Mouse (Mus musculus): ENCODE measurements around the gene Mrgprg. TPM values are rescaled to one million over a fixed set of nuclear protein-coding genes. Genes with fewer than 3 reads are reported as not detected.
A peak's percentile ranks its signal among the peaks of the same experiment; 100 is the strongest.

The Mrgprg gene
- polyA plus RNA-seq (2016; fragmentation: Nextera tagmentation; extraction: Ambion mirVana) = not detected in 2 replicates

- peaks cover 36% of the 10 kb centered on the region for H3K27me3 ChIP-seq
- H3K4me3 ChIP-seq = no peak within 1 kb of the TSS
- H3K9ac ChIP-seq (replicated peaks) = no peak within 1 kb of the TSS
- H3K27ac ChIP-seq (replicated peaks) = no peak within 1 kb of the TSS
- no peaks in the 10 kb centered on the region for H3K9me3 ChIP-seq
- 46% methylated on average over 6 of the region's 6 CpGs for WGBS
- no peak within 1 kb of the TSS for H3K4me2 ChIP-seq (replicated peaks)
- H3K4me1 ChIP-seq = no peaks in the 10 kb centered on the region
- ATAC-seq (ENCODE audit: low FRiP score, low read depth) = no peak
- H3K36me3 ChIP-seq = no peaks in the 10 kb centered on the region
These were observed at the start of gene Mrgprg for GRCm38 (mm10) chr7:143766893-143767292. Gene Mrgprg (minus strand): TSS chr7:143766993.

DNA sequence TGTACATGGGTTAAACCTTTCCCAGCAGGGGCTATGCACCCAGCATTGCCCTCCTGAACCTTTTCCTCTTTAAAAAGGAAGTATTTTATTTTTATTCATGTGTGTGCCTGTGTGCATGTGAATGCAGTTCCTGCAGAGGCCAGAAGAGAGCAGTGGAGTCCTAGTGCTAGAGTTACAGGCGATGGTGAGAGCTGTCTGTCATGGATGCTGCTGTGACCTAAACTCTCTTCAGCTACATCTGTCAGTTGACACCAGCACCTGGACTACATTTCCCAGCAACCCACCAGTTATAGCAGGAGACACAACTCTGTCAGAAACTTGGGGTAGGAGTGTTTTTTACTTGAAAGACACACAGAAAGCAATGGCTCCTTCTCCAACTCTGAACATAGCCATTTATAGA lies 42.1 kb upstream of the Mrgprg start:
- WGBS = 40% methylated on average over 1 of the region's 1 CpGs
- Histone ChIP-seq H3K9ac (replicated peaks) (no peak overlapping the region), H3K9me3 (no peaks in the 10 kb centered on the region), H3K4me3 (no peak overlapping the region), H3K27ac (replicated peaks) (no peak overlapping the region), H3K27me3 (no peaks in the 10 kb centered on the region), H3K4me2 (replicated peaks) (no peak overlapping the region), H3K4me1 (no peaks in the 10 kb centered on the region), H3K36me3 (peaks cover 94% of the 10 kb centered on the region)
- no peak for ATAC-seq (ENCODE audit: low FRiP score, low read depth)

DNA sequence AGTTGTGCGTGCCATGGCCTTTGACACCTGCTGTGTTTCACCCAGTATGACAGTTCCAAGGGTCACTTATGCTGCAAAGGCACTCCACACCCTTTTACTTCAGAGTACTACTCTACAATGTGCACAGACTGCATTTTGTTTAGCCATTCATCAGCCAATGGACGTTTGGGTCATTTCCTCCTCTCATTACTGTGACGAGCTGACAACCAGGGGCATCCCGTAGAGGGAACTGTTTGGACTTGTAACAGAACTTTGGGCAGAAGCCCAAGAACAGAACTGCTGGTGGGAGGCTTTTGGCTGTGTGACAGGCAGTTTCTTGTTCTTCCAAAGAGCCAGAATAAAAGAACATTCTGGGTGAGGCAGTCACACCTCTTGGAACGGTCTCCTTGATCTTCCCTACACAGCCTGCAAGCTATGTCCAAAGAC lies 38.4 kb upstream of the Mrgprg start:
- Histone ChIP-seq H3K36me3 (peaks cover 85% of the 10 kb centered on the region), H3K4me3 (no peak overlapping the region), H3K4me2 (replicated peaks) (no peak overlapping the region), H3K9ac (replicated peaks) (no peak overlapping the region), H3K9me3 (no peaks in the 10 kb centered on the region), H3K27ac (replicated peaks) (no peak overlapping the region), H3K27me3 (no peaks in the 10 kb centered on the region), H3K4me1 (no peaks in the 10 kb centered on the region)
- 85% methylated on average over 5 of the region's 5 CpGs for WGBS
- no peak for ATAC-seq (ENCODE audit: low FRiP score, low read depth)

- no peaks in the 10 kb centered on the region for H3K27me3 ChIP-seq
- no peak overlapping the region for H3K4me3 ChIP-seq
- H3K4me2 ChIP-seq (replicated peaks) = no peak overlapping the region
- no peaks in the 10 kb centered on the region for H3K9me3 ChIP-seq
- no peak for ATAC-seq (ENCODE audit: low FRiP score, low read depth)
- no peaks in the 10 kb centered on the region for H3K4me1 ChIP-seq
- H3K9ac ChIP-seq (replicated peaks) = no peak overlapping the region
- 90% methylated on average over 8 of the region's 8 CpGs for WGBS
- H3K36me3 ChIP-seq = peaks cover 85% of the 10 kb centered on the region
- no peak overlapping the region for H3K27ac ChIP-seq (replicated peaks)
These were observed 34.6 kb upstream of the Mrgprg start for GRCm38 (mm10) chr7:143801195-143802065.

DNA sequence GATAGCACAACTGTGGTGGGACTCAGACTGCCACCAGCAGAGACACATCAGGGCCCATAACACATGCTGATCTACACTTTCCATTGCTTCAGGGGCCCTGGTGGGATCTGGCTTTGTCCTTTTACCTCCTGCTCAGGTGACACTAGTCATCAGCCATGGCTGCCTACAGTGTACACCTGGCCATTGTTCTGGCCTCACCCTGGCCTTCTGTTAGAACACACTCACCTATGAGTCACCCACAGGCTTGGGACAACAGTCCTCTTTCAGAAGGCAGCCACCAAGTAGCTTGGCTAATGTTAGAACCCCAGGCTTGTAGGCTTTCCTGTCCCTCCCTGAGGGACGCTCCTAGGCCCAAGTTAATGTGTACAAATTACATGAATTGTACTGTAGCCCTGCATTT lies 34.0 kb upstream of the Mrgprg start:
- H3K9me3 ChIP-seq = no peaks in the 10 kb centered on the region
- 100% methylated on average over 1 of the region's 1 CpGs for WGBS
- H3K27me3 ChIP-seq = no peaks in the 10 kb centered on the region
- ATAC-seq (ENCODE audit: low FRiP score, low read depth) = no peak
- H3K9ac ChIP-seq (replicated peaks) = no peak overlapping the region
- H3K4me3 ChIP-seq = no peak overlapping the region
- H3K4me2 ChIP-seq (replicated peaks) = no peak overlapping the region
- no peak overlapping the region for H3K27ac ChIP-seq (replicated peaks)
- H3K36me3 ChIP-seq = peaks cover 85% of the 10 kb centered on the region
- no peaks in the 10 kb centered on the region for H3K4me1 ChIP-seq

DNA sequence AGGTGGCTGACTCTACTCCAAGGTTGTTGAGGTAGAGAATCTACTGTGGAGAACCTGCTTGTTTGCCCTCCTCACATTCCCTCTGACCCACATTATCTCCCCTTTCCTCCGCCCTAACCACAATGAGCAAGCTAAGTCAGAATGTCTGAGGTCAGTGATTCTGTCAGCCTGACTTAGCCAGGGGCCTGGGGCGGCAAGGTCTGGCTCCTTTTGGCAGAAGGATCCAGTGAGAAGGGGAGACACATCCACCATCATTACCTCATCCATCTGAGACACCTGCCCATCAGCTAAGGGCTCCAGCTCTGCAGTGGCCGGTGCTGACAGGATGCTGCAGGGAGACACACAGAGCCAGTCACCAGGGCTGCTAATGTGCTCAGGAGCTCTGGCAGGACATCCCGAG lies 32.0 kb upstream of the Mrgprg start:
- H3K36me3 ChIP-seq = peaks cover 76% of the 10 kb centered on the region
- WGBS = 87% methylated on average over 4 of the region's 4 CpGs
- no peak overlapping the region for H3K27ac ChIP-seq (replicated peaks)
- H3K4me1 ChIP-seq = no peaks in the 10 kb centered on the region
- H3K4me2 ChIP-seq (replicated peaks) = no peak overlapping the region
- no peak overlapping the region for H3K4me3 ChIP-seq
- no peaks in the 10 kb centered on the region for H3K27me3 ChIP-seq
- H3K9me3 ChIP-seq = no peaks in the 10 kb centered on the region
- ATAC-seq (ENCODE audit: low FRiP score, low read depth) = no peak
- no peak overlapping the region for H3K9ac ChIP-seq (replicated peaks)

DNA sequence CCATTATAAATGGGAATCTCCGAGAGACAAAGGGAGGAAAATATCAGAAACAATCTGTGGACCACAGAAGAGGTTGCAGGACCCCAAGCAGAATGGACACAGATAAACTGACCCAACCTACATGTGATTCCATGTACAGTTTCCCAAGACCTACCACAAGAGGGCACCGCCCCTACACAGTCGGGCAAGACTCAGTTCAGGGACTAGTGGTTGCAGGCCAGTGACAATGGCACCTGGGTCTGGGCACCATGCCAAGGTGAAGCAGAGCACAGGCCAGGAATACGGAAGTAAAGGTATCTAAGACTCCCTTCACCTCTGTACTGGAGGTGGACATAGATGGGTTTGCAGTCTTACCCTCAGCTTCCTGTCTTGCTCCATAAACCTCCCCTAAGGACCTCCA lies 26.3 kb upstream of the Mrgprg start:
- peaks cover 31% of the 10 kb centered on the region for H3K36me3 ChIP-seq
- H3K9me3 ChIP-seq = no peaks in the 10 kb centered on the region
- no peak overlapping the region for H3K4me2 ChIP-seq (replicated peaks)
- WGBS = 66% methylated on average over 4 of the region's 4 CpGs
- H3K4me3 ChIP-seq = no peak overlapping the region
- no peak overlapping the region for H3K27ac ChIP-seq (replicated peaks)
- no peaks in the 10 kb centered on the region for H3K4me1 ChIP-seq
- ATAC-seq (ENCODE audit: low FRiP score, low read depth) = no peak
- no peaks in the 10 kb centered on the region for H3K27me3 ChIP-seq
- no peak overlapping the region for H3K9ac ChIP-seq (replicated peaks)

DNA sequence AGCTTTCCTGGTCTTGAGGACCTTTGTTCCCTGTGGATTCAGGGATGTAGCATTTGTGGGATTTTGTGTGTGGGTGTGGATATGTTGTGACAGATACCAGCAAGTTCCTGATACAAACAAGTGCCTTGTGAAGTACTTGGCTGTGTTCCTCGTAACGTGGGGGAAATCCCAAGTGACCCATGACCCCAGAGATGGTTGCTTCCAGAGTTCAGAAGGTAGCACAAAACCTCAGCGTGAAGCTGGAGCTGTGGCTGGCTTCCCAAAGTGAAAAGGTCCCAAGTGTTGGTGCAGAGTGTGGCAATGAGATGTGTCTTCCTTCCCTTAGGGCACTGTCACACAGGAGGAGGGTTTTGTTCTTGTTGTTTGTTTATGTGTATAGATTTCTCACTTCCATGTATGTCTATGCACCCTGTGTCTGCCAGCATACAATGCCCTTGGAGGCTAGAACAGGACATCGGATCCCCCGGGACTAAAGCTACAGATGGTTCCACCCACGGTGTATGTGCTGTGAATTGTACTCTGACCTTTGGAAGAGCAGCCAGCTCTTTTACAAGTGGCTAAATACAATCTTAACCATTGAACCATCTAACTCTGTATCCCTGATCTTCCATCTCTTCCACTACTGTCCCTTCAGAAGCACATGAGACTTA lies 25.7 kb upstream of the Mrgprg start:
- no peak overlapping the region for H3K9ac ChIP-seq (replicated peaks)
- ATAC-seq (ENCODE audit: low FRiP score, low read depth) = no peak
- peaks cover 25% of the 10 kb centered on the region for H3K36me3 ChIP-seq
- H3K27me3 ChIP-seq = no peaks in the 10 kb centered on the region
- no peak overlapping the region for H3K27ac ChIP-seq (replicated peaks)
- H3K4me3 ChIP-seq = no peak overlapping the region
- H3K4me1 ChIP-seq = no peaks in the 10 kb centered on the region
- no peaks in the 10 kb centered on the region for H3K9me3 ChIP-seq
- WGBS = 86% methylated on average over 6 of the region's 6 CpGs
- H3K4me2 ChIP-seq (replicated peaks) = no peak overlapping the region

DNA sequence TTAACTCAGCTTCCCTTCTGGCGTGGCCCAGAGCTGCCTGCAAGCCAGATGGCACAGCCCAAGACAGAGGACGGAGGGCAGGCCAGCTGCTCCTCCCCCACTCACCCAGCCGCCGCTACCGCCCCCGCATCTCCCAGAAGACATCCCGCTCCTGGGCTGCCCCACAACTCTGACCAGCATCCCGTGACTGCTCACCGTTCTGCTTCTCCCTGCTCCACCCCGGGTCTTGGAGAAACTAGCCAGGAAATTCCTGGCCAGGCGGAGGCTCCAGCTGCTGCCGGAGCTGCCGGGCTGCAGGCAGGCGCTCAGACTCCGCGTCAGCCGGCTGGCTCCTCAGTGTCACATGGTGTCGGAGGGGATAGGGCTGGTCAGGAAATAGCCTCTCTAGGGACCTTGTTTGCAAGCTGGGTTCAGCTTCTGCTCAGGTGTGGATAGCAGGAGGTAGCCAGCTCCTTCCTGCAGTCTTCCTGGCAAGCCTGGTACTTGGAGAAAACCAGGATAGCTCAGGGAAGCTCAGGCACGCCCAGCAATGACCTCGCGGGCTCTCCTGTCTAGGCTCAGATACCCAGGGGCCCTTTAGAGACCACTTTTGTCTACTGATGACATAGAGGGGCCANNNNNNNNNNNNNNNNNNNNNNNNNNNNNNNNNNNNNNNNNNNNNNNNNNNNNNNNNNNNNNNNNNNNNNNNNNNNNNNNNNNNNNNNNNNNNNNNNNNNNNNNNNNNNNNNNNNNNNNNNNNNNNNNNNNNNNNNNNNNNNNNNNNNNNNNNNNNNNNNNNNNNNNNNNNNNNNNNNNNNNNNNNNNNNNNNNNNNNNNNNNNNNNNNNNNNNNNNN lies 17.4 kb upstream of the Mrgprg start, which contains the start of gene Mrgpre:
Gene Mrgpre (minus strand): TSS at position 505 of the 834 bp plus-strand sequence.
- no peaks in the 10 kb centered on the region for H3K36me3 ChIP-seq
- peaks cover 17% of the 10 kb centered on the region for H3K4me1 ChIP-seq
- H3K4me2 ChIP-seq (replicated peaks) = peak within 1 kb of the TSS; percentile 70
- H3K27ac ChIP-seq (replicated peaks) = peak within 1 kb of the TSS; percentile 76
- peak within 1 kb of the TSS; percentile 49 for H3K4me3 ChIP-seq
- 5% methylated on average over 21 of the region's 21 CpGs for WGBS
- no peaks in the 10 kb centered on the region for H3K9me3 ChIP-seq
- no peaks in the 10 kb centered on the region; the same call in 1 of the 2 replicates for H3K27me3 ChIP-seq
- H3K9ac ChIP-seq (replicated peaks) = peak within 1 kb of the TSS; percentile 63
- ATAC-seq (ENCODE audit: low FRiP score, low read depth) = peak; percentile 91

DNA sequence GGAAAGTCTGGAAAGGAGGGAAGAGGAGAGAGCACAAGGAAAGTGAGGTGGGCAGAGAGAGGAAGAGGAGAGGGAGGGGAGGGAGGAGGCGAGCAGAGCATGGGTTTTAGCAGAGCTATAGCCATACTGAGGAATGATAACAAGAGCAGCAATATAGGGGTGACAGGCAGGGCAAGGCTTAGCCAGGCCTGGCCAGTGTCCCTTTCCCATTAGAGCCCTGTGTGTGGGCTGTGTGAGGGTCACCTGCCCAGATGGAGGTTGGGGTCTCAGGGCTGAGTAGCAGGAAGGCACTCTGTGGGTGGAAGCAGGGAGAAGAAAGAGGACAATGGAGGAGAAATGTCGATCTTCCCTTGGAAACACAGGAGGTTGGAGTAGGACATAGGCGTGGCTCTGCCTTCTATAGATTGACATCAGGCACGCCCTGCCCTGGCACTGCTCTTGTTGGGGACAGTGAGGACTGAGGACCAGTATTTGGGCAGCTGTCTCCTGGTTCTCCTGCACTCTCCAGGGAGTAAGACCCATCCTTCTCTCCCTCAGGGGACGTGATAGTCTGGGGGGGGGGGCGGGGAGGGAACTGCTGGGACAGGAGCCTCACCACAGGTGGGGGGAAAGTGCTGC lies 16.7 kb upstream of the Mrgprg start:
- H3K27me3 ChIP-seq = no peaks in the 10 kb centered on the region; the same call in 1 of the 2 replicates
- H3K4me3 ChIP-seq = peak overlapping the region; percentile 49
- WGBS = 8% methylated on average over 5 of the region's 6 CpGs
- peak; percentile 58 for ATAC-seq (ENCODE audit: low FRiP score, low read depth)
- peaks cover 17% of the 10 kb centered on the region for H3K4me1 ChIP-seq
- H3K27ac ChIP-seq (replicated peaks) = peak overlapping the region; percentile 76
- no peaks in the 10 kb centered on the region for H3K36me3 ChIP-seq
- H3K4me2 ChIP-seq (replicated peaks) = peak overlapping the region; percentile 70
- peak overlapping the region; percentile 63 for H3K9ac ChIP-seq (replicated peaks)
- H3K9me3 ChIP-seq = no peaks in the 10 kb centered on the region

DNA sequence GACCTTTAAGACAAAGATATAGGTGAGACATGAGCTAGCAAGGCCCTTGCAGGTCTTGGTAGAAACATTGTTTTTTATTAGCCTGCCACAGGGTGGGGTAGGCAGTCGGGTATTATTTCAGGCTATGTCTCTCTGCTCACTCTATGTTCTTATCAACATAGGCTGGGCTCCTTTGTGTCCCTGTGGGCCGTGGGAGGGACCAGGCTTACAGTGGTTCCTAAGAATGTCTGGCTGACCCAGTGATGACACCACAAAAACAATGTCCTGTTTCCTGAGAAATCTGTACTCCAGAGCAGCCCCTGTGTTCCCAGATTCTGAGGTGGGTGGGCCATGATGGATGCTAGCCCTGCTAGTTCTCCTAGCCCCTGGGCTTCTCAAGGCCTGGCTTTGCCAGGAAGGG lies 10.6 kb upstream of the Mrgprg start:
- no peaks in the 10 kb centered on the region for H3K4me1 ChIP-seq
- ATAC-seq (ENCODE audit: low FRiP score, low read depth) = no peak
- no peaks in the 10 kb centered on the region for H3K9me3 ChIP-seq
- 63% methylated on average over 2 of the region's 2 CpGs for WGBS
- no peak overlapping the region for H3K9ac ChIP-seq (replicated peaks)
- H3K4me3 ChIP-seq = no peak overlapping the region
- H3K27ac ChIP-seq (replicated peaks) = no peak overlapping the region
- H3K27me3 ChIP-seq = no peaks in the 10 kb centered on the region; the same call in 1 of the 2 replicates
- H3K4me2 ChIP-seq (replicated peaks) = no peak overlapping the region
- no peaks in the 10 kb centered on the region for H3K36me3 ChIP-seq

Data from midbrain, embryonic 12.5 days (tissue).